Mouse (Mus musculus) spleen, postnatal 10 days (tissue): Measurements from ENCODE around the gene P4hb.
"Not testable (repeated sequence)": the region's sequence is repeated elsewhere in the genome, so short reads cannot be mapped to it uniquely, and the experiment has no call there.

Experiments used
- DNase-seq, 2 experiments: peaks; one replicate each; pipeline ENCODE4 v3.0.0; 2021 to 2022; ENCODE audit warnings: low spot score in 2 of 2

P4hb gene

DNA sequence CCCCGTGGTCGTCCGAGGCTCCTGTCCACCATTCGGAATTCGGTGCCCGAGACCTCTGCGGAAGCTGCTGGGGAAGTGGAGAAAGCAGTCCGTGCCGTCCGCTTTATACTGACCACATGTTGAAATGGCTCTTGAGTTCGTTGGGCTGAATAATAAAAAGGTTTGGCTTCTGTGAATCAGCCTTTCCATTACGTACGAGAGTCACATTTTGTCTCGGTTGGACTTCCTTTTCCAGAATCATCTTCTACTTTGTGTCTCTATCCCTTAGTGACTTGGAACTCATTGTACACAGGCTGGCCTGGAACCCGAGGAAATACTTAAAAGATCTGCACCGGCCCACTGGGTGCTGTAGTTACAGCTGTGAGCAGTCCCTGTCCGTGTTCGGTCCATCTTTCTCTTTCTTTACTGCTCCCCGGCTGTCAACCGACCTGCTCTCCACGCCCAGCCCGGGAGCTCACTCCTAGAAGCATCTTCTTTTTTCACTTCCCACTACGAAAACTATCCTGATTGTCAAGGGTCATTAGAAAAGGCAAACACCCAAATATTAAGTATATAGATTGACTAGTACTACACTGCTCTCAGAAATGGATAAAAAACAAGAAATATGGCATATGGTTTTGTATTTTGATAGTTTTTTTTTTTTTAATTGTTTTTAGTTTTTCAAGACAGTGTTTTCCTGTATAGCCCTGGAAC lies 678 bp upstream of the P4hb start:
- DNase-seq = peak in 1 of 2 experiments; percentile 43

DNA sequence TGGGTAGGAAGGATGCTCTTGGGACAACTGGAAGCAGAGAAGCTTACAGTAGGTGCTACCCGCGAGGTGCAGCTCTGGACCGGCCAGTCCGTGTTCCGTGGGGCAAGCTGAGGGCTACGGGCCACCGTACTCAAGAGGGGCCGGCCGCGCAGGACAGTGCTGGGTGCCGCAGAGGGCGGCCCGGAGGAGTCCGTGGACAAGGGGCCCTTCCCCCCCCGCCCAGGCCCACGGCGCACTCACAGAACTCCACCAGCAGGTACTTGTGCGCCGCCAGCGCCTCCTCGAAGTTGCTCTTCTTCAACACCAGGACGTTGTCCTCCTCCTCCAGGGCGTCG lies 669 bp downstream of the P4hb start:
- no peak for DNase-seq

DNA sequence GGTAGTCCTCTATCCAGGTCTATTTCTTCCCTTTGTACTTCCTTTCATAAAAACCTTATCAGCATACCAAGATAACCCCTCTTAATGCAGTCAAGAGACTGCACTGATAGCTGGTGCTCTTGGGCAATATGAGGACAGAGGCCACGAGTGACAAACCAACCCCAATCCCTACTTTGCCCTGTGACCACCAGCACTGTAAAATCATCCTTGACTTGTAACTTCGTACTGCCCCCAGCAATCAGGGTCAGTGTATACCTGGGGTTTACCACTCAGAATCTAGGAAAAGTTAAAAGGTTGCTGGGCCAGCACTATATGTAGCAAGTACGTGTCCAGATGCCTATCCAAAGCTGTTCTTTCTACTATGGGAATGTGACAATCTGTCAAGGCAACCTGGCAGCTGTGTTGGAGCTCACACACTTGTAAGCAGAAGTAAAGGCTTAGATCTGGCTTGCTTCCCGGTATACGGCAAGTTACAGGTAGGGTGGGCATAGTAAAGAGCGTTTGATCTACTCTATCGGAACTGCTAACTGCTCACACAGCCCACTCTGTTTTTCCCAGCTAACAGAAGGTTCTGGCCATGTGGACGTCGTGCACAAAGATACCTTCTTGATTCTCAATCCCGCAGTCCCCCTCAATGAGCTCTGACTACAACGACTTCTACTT lies 1.2 kb downstream of the P4hb start:
- DNase-seq = peak in 1 of 2 experiments; percentile 21

DNA sequence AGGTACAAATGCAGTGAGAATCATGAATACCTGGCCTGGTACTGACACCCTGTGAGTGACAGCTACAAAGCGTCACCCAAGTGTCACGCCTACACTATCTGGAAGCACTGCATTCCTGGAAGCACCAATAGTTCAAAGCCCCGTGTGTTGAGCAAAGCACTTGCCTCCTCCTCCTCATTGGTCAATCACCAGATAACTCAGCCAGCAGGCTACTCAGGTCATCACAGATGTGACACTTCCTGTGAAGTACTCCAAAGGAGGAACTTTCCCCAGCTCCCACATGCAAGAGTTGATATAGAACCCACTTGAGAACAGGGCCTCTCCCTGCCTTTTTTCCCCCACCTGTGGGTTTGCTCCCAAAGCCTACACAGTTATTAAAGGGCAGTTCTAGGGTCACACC lies 1.9 kb downstream of the P4hb start:
- DNase-seq = no peak

DNA sequence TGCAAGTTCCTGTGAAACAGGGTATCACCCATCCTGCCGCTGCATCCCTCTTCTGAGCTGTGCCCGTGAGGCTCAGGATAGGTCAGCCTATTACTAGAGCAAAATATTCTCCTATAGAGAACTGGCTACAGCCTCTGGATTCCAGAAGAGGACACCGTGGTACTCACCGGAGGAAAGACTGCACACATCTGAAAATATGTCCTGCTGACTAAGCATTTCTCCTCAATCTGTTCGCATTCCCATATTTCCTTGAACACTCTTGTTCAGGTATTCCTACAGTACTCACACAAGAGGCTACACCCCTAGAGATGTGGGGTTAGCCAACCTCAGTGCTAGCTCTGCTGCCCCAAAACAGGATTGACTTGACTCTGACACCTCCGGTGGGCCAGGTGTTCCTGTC lies 4.7 kb downstream of the P4hb start:
- no peak for DNase-seq

DNA sequence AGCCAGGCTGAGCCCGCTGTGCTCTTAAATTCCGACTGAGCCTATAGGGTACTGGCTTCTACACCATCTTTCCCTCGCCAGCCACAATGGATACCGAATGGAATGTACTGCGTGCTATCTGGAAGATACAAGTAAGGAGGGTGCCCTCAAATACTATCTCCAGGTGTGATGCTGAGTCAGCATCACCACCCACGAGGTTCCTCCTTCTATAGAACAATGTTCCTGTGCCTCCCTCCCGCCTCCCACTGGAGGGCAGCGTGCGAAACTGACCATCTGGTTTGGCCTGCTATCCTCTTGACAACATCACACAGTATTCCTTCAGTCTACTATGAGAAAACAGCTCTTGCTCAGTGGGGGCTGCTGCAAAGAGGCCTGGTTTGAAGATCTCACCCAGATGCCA lies 7.9 kb downstream of the P4hb start:
- no peak for DNase-seq

DNA sequence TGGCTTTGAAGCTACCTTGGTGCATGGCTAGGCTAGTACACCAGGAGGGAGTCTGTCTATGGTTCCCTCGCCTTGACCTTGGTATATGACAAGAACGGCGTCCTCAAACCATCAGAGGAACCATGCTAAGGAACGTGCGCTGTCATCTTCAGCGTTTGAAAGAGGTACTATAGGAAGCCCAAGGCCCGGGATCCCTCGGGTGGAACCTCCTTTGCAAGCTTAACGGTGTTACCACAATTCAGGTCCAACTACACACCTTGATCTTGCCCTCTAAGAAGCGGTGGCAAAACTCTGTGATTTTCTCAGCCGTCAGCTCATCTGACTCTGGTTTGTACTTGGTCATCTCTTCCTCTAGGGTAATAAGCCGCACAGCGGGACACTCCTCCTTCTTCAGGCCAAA lies 10.1 kb downstream of the P4hb start:
- DNase-seq = no peak

DNA sequence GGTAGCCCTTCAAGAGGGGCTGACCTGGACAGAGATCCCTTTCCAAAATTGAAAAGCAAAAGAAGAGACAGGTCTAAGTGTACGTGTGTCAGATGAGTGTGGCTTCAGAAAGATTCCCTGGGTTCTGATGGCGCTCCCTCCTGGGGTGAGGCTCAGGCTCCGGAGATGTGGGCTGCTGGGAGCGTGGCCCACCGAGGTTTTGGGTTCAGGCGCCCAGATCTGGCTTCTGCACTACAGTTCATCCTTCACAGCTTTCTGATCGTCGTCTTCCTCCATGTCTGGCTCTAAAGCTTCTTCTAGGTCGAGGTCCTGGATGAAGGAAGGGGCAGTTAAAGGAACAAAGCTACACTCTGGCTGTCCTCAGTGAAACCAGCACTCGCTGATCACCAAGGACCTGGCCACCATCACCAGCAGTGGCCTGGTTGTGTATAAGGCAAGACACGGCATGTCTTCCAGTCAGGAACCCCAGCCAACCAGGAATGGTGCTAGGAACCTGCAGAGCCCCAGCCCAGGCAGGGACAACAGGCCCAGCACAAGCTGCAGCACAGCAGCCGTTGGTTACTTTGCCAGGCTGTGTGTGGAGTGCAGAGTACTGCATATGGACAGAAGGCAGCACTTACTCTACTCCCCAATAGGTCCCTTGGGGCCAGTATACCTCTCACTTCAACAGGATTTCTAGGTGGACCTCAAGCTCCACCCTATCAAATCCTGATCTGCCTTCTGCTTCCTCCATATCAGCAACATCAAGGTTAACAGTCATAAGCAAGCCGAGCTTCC lies 11.9 kb downstream of the P4hb start:
- DNase-seq = no peak

DNA sequence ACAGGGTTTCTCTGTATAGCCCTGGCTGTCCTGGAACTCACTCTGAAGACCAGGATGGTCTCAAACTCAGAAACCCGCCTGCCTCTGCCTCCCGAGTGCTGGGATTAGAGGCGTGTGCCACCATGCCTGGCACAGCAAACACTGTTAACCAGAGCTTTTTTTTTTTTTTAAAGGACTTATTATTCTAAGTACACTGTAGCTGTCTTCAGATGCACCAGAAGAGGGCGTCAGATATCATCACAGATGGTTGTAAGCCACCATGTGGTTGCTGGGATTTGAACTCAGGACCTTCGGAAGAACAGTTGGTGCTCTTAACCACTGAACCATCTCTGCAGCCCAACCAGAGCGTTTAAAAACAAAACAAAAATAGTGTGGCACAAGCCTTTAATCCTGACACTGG lies 14.2 kb downstream of the P4hb start:
- DNase-seq = not testable (repeated sequence)

DNA sequence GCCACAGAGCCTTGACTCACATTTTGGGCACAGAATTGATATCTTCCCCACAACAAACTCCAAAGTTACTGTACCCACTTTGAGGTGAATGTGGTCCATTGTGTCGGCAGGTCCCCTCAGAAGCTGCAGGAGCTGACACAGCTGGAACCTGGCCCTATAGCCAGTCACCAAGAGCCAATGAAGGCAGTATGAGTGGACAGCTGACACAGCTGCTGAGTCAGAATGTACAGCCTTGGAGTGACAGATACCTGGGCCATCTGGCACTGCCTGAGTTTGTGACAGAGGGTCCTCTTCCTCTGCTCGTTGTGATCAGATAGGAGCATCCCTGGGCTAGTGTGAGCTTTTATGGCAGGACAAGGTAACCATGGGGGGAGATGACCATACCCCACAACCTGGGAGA lies 17.8 kb downstream of the P4hb start:
- no peak for DNase-seq

DNA sequence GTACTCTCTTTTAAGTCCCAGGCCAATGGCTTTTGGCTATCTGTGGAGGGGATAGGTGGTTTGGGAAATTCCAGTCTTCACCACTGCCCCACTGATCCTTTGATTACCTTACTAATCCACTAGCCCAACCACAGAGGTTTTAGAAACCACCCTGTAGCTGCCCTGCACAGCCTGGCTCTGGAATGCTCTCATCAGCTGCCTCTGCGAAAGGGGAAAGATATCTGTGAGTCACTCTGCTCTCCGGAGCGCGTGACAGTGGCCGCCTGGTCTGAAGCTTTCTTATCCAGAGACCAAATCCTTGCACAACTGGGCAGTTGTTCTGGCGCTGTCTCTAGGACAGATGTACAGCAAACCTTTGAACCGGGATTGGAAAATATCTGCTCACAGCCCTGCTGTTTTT lies 18.2 kb downstream of the P4hb start:
- no peak for DNase-seq

DNA sequence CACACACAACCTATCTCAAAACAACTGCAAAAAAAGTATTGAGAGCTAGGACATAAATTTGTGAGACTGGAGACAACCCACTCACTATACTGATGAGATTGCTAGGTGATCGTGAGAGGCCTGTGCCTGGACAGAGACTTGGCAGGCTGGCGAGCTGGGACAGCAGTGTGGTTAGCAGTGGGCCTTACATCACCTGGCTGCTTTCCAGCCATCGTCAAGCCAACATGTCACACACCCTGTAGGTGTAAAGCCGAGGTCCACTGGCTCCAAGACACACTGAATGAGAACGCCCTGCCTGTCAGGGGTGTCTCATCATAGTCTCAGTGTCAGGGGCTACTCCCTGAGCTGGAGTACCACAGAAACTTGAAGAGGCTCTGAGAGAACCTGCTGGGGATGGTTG lies 20.3 kb downstream of the P4hb start:
- no peak for DNase-seq

DNA sequence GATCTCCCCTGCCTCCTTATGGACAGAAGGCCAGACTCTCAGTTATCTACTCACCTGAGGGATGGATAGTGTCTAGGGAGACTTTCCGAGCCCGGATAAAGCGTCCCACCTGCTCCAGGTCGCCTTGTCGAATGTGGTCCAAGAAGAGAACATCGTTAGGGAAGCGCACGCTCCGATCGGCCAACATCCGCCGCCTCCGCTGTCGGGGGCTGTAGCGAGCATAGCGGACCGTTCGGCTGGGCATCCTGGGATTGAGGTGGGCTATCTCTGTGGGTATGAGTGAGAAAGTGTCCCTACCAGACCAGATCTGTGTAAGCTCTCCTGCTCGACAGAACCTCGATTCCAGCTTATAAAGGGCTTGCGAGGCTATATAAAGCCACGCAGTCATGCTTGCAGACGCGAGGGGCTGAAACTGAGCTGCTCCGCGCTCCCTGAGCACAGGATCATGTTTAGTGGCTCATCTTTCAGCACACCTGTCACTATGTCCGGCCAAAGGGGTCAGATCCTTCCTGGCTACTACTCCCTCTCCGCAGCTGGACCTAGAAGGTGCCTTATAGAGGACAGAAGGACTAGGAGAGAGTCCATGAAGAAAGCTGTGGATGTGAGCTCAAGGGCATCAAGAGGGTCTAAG lies 22.1 kb downstream of the P4hb start, which contains the start of gene Ppp1r27:
Gene Ppp1r27 (minus strand): TSS at position 323 of the 631 bp plus-strand sequence.
- no peak for DNase-seq

DNA sequence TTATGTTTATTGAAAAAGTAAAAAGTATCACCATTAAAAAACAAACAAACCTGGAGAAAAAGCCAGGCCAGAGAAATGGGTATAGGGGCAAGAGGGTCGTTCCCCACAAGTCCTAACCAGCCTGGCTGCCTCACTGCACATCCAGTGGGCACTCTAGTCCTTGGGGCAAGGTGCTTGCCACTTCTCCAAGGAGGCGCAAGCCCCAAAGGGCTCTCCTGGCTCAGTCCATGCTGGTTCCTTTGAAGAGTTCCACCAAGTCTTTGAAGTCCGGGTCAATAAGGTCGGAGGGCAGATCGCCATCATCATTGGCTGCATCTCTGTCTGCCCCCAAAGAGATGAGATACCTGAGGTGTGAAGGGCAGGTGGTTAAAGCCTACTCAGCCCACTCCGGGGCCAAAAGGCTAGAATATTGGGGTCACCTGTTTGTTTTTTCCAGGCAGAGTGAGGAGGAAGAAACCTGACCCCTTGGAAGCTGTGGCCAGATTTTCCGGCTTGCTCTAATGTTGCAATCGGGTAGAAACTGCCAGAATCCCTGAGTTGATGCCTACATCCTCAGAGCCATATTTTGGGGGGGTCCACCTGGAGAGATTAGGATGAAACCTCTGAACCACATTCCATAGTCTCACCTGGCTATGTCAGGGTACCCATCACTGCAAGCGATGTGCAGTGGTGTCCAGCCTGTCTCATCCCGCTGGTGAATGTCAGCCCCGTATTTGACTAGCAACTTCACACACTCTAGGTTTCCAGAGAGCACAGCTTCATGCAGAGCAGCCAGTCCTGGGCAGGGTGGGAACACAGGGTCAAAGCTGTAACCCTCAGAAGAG lies 22.9 kb downstream of the P4hb start:
- DNase-seq = no peak

DNA sequence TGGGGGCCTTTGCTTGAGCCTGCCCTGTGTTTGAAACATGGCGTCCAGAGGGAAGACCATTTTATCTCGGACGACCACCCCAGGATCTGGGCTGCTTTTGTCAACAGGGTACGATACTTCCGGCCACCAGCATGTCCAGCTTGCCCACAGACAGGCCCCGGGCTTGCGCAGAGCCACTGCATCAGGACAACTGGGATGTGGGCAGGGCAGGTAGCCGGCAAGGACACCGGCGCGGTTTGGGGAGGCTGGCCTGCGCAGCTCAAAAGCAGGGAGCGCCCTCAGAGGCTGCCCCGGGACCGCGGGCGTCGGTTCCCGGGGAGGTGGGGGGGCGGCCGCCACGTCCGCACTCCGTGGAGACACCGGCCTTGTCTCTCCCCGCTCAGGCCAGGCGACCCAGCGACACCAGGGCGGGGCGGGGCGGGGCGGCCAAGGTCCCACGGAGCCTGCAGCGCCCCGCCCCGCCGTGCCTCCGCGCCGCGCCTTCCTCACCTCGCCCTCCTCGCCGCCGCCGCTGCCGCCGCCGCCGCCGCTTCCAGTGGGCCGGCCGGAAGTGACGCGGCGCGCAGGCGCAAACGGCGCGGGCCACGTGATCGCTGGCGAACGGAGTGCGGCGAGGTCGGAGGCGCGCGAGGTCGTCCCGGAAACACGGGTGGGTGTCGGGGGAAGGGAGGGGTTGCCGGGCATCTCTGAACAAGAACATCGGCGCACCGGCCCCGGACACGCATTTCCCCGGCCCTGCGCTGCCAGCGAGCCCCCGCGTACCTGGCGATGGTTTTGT lies 23.7 kb downstream of the P4hb start, which contains the start of gene Mcrip1:
Gene Mcrip1 (minus strand): TSS at position 560 of the 778 bp plus-strand sequence.
- DNase-seq = peak; percentile 88 to 96

DNA sequence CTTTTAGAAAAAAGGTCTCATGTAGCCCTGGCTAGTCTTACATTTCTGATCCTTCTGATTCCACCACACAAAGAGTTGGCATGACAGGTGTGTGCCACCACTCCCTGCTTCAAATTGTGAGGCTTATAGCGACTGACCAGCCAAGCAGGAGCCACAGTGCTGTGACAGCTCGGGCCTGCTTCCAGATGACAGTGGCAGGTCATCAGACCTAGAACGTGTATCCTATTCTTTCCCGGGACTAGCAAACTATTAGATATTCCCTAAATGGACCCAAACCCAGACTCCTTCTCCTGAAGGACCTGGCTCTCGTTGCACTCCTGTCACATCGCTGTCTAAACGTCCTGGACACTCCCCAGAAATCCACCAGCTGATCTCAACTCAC lies 24.3 kb downstream of the P4hb start:
- DNase-seq = no peak

DNA sequence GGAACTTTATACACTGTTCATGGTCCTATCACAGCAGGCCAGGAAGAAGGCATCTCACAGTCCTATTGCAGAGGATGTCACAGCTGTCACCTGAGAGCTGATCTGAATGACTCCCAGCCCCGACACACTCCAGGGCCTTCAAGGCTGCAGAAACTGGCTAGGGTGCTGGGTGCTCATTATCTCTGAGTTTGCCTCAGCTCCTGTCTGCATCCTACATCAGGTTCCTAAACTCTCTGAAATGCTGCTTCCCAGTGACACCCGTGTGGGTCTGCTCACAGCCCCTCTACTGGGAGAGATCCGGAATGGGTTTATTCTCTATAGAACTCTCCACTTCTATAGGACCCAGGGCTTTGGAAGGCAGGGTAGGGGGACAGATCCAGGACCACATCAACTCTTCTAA lies 24.8 kb downstream of the P4hb start:
- DNase-seq = no peak

DNA sequence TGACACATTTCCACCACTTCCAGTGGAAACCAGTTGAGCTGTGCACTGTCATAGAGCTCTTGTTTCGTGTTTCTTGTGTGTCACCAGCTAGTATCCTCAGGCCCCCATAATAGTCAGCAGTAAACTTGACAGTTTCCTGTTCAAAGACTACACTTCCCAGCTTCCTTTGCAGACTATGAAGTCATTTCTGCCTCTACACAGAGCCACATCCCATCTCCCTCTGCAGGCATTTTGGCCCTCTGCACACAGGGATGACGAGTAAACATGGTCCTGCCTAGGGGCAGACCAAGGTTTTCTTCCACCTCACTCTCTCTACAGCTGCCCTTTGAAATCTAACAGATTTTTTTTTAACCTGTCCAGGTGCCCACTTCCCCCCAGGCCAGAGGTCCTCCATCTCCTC lies 25.6 kb downstream of the P4hb start:
- DNase-seq = no peak

DNA sequence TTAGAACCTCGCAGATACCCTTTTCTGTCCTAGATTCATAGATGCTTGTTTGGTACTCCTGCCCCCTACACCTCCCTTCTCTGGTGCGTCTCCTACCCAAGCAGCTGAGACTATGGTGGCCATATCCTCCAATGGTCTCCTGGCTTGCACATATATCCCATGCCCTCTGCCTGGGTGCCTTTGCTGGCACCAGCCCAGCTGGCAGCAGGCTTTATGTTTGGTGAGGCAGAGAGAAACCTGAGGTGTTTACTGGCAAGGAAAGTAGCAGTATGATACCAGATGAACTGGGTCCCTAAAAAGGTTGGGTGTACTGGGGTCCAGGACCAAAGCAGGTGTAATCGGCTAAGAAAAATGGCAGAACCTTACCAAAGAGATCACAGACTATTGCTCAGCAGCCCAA lies 27.1 kb downstream of the P4hb start:
- no peak for DNase-seq

DNA sequence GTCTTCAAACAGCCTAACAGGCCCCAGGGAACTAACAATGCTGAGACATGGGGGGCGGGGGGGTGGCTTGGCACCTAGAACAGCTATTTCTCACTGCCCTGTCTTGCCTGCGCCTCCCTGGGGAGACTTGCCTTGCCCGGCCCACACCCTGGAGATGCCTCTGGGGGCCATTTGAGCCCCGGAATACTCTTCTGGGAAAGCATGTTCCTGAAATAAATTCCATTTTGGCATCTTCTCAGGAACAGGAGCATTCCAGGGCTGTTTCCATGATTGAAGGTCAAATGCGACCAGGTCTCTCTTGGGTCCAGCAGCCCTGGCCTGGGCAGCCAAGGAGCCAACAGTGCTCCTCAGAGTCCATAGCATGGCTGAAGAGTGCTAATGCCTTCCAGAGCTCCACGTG lies 30.7 kb downstream of the P4hb start:
- DNase-seq = no peak

DNA sequence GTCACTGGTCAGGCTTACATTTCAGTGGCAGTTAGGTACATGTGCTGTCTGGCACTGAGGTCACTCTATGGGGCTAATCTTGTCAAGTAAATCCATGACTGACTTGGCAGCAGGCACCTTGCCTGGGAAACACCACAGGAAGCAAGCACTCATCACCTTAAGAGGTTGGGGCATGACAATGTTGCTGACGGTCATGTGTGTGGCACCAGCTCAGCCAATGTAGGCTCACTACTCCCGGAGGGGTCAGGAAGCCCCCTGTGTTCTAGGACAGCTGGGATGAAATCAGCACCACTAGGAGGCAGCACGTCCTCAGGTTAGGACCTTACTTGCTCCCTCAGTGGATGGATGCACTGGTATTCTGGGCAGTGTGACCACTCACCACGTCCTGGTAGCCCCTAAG lies 31.1 kb downstream of the P4hb start:
- no peak for DNase-seq
